Mouse (Mus musculus) hindbrain, embryonic 15.5 days (tissue): ENCODE data around the gene Ntm. TPM values are rescaled to one million over a fixed set of nuclear protein-coding genes. Genes with fewer than 3 reads are reported as not detected.

Source experiments
- ATAC-seq: fragments of 200-750 bp; cut with Nextera tagmentation; 2 replicates; pipeline ENCODE4 v1.8.0; 2017; ENCODE audit warnings: low read depth, moderate number of reproducible peaks, moderate TSS enrichment; ENCODE audit not compliant: low FRiP score
- H3K27ac ChIP-seq: fragments of 300-500 bp; sonication (generic); replicated peaks from 2 replicates; pipeline ENCODE4 v1.5.1; 2015; ENCODE audit warnings: mild to moderate bottlenecking, inconsistent platforms
- H3K27me3 ChIP-seq: fragments of 300-500 bp; sonication (generic); 2 replicates; pipeline ENCODE4 v1.6.1; 2015; ENCODE audit warnings: control low read depth, inconsistent platforms
- H3K36me3 ChIP-seq: fragments of 300-500 bp; sonication (generic); 2 replicates; pipeline ENCODE4 v1.6.1; 2015; ENCODE audit warnings: control low read depth, inconsistent platforms
- H3K4me1 ChIP-seq: fragments of 300-500 bp; sonication (generic); replicated peaks from 2 replicates; pipeline ENCODE4 v1.6.1; 2015; ENCODE audit warnings: control low read depth, inconsistent platforms
- H3K4me2 ChIP-seq: fragments of 300-500 bp; sonication (generic); 2 replicates; pipeline ENCODE4 v1.6.1; 2015; ENCODE audit warnings: moderate library complexity, mild to moderate bottlenecking, inconsistent platforms
- H3K4me3 ChIP-seq: fragments of 300-500 bp; sonication (generic); 2 replicates; pipeline ENCODE4 v1.5.1; 2015; ENCODE audit warnings: mild to moderate bottlenecking, inconsistent platforms
- H3K9ac ChIP-seq: fragments of 300-500 bp; sonication (generic); 2 replicates; pipeline ENCODE4 v1.6.1; 2015; ENCODE audit warnings: inconsistent platforms
- H3K9me3 ChIP-seq: fragments of 300-500 bp; sonication (generic); 2 replicates; pipeline ENCODE4 v1.6.1; 2016; ENCODE audit warnings: control low read depth, inconsistent platforms
- WGBS: fragments of 180-500 bp; shearing (Covaris S2); methylation state at CpG from one replicate; pipeline ENCODE4 v1.1.7; 2015; 5-methylcytosine and 5-hydroxymethylcytosine counted together
- polyA plus RNA-seq: library from polyadenylated mRNA; unstranded; fragments of >200 nt; fragmentation: Nextera tagmentation; extraction: Ambion mirVana; gene quantifications from 2 replicates; pipeline ENCODE4 v1.2.1, GENCODE M21; 2015

Gene Ntm
- polyA plus RNA-seq, 1 experiment from 2014 or later: 250 TPM

- Histone ChIP-seq H3K27me3 (no peaks in the 10 kb centered on the region), H3K4me2 (no peak overlapping the region), H3K9ac (no peak overlapping the region), H3K36me3 (no peaks in the 10 kb centered on the region), H3K27ac (peak overlapping the region; percentile 48), H3K9me3 (no peaks in the 10 kb centered on the region), H3K4me1 (peaks cover 48% of the 10 kb centered on the region), H3K4me3 (no peak overlapping the region)
- ATAC-seq: no peak
- 64% methylated on average over 6 of the region's 6 CpGs for WGBS
Measured at GRCm38 (mm10) chr9:29765990-29766980, 196.7 kb downstream of the Ntm start.

- Histone ChIP-seq H3K9me3 (no peaks in the 10 kb centered on the region), H3K4me2 (no peak overlapping the region), H3K4me3 (no peak overlapping the region), H3K27ac (no peak overlapping the region), H3K27me3 (no peaks in the 10 kb centered on the region), H3K4me1 (peaks cover 30% of the 10 kb centered on the region), H3K9ac (no peak overlapping the region), H3K36me3 (no peaks in the 10 kb centered on the region)
- no peak for ATAC-seq
- WGBS: 84% methylated on average over 4 of the region's 4 CpGs
Measured at GRCm38 (mm10) chr9:29763338-29763737, 199.6 kb downstream of the Ntm start.

- H3K4me3 ChIP-seq: no peak overlapping the region
- 26% methylated on average over 8 of the region's 8 CpGs for WGBS
- H3K36me3 ChIP-seq: no peaks in the 10 kb centered on the region
Measured at GRCm38 (mm10) chr9:29761952-29762586, 200.9 kb downstream of the Ntm start.

GRCm38 (mm10) chr9:29761511-29761910 lies 201.4 kb downstream of the Ntm start:
- Histone ChIP-seq H3K4me2 (no peak overlapping the region), H3K27me3 (no peaks in the 10 kb centered on the region), H3K9me3 (no peaks in the 10 kb centered on the region), H3K36me3 (no peaks in the 10 kb centered on the region), H3K4me1 (peaks cover 21% of the 10 kb centered on the region), H3K9ac (no peak overlapping the region), H3K4me3 (no peak overlapping the region), H3K27ac (0 out of 2 replicates have a peak overlapping the region, but pooled peaks have one; percentile 8)
- no peak for ATAC-seq
- WGBS: 57% methylated on average over 5 of the region's 5 CpGs

More at GRCm38 (mm10) chr9:29761952-29762586, 200.9 kb downstream of the Ntm start:
- no peaks in the 10 kb centered on the region for H3K9me3 ChIP-seq
- no peak overlapping the region for H3K4me2 ChIP-seq
- 0 out of 2 replicates have a peak, but pooled peaks have one; percentile 57 for ATAC-seq
- no peak overlapping the region for H3K9ac ChIP-seq
- peaks cover 27% of the 10 kb centered on the region for H3K4me1 ChIP-seq
- H3K27ac ChIP-seq: 0 out of 2 replicates have a peak overlapping the region, but pooled peaks have one; percentile 8
- H3K27me3 ChIP-seq: no peaks in the 10 kb centered on the region

GRCm38 (mm10) chr9:29759940-29760339 lies 203.0 kb downstream of the Ntm start:
- no peak overlapping the region for H3K4me2 ChIP-seq
- no peaks in the 10 kb centered on the region for H3K9me3 ChIP-seq
- H3K4me3 ChIP-seq: no peak overlapping the region
- H3K9ac ChIP-seq: no peak overlapping the region
- no peaks in the 10 kb centered on the region for H3K27me3 ChIP-seq
- H3K27ac ChIP-seq: no peak overlapping the region
- no peak for ATAC-seq
- WGBS: 66% methylated on average over 3 of the region's 3 CpGs
- H3K36me3 ChIP-seq: no peaks in the 10 kb centered on the region
- H3K4me1 ChIP-seq: peaks cover 13% of the 10 kb centered on the region

- 93% methylated on average over 2 of the region's 2 CpGs for WGBS
- H3K9ac ChIP-seq: no peak overlapping the region
- H3K36me3 ChIP-seq: no peaks in the 10 kb centered on the region
- no peaks in the 10 kb centered on the region for H3K27me3 ChIP-seq
- H3K27ac ChIP-seq: no peak overlapping the region
- no peak overlapping the region for H3K4me2 ChIP-seq
- peaks cover 13% of the 10 kb centered on the region for H3K4me1 ChIP-seq
- no peak overlapping the region for H3K4me3 ChIP-seq
- no peak for ATAC-seq
- no peaks in the 10 kb centered on the region for H3K9me3 ChIP-seq
Measured at GRCm38 (mm10) chr9:29759060-29759459, 203.9 kb downstream of the Ntm start.

GRCm38 (mm10) chr9:29754374-29754773 lies 208.6 kb downstream of the Ntm start:
- Histone ChIP-seq H3K9ac (no peak overlapping the region), H3K36me3 (no peaks in the 10 kb centered on the region), H3K27ac (no peak overlapping the region), H3K4me1 (peaks cover 17% of the 10 kb centered on the region), H3K4me2 (no peak overlapping the region), H3K9me3 (no peaks in the 10 kb centered on the region), H3K4me3 (no peak overlapping the region), H3K27me3 (no peaks in the 10 kb centered on the region)
- no peak for ATAC-seq

GRCm38 (mm10) chr9:29751396-29751795 lies 211.5 kb downstream of the Ntm start:
- Histone ChIP-seq H3K36me3 (no peaks in the 10 kb centered on the region), H3K27ac (0 out of 2 replicates have a peak overlapping the region, but pooled peaks have one; percentile 17), H3K4me1 (peaks cover 17% of the 10 kb centered on the region), H3K9ac (no peak overlapping the region), H3K4me3 (no peak overlapping the region), H3K27me3 (no peaks in the 10 kb centered on the region), H3K4me2 (no peak overlapping the region), H3K9me3 (no peaks in the 10 kb centered on the region)
- 0 out of 2 replicates have a peak, but pooled peaks have one; percentile 11 for ATAC-seq
- 47% methylated on average over 1 of the region's 1 CpGs for WGBS

GRCm38 (mm10) chr9:29750371-29751014 lies 212.4 kb downstream of the Ntm start:
- peaks cover 17% of the 10 kb centered on the region for H3K4me1 ChIP-seq
- H3K9me3 ChIP-seq: no peaks in the 10 kb centered on the region
- H3K9ac ChIP-seq: peak overlapping the region; percentile 4; the same call in 1 of the 2 replicates
- H3K36me3 ChIP-seq: no peaks in the 10 kb centered on the region
- ATAC-seq: peak; percentile 27; the same call in 1 of the 2 replicates
- peak overlapping the region; percentile 47 for H3K4me2 ChIP-seq
- no peaks in the 10 kb centered on the region for H3K27me3 ChIP-seq
- WGBS: 11% methylated on average over 15 of the region's 15 CpGs
- peak overlapping the region; percentile 17 for H3K4me3 ChIP-seq
- peak overlapping the region; percentile 53 for H3K27ac ChIP-seq

- Histone ChIP-seq H3K4me3 (no peak overlapping the region), H3K9ac (no peak overlapping the region), H3K4me2 (no peak overlapping the region), H3K4me1 (peaks cover 17% of the 10 kb centered on the region), H3K27me3 (no peaks in the 10 kb centered on the region), H3K27ac (no peak overlapping the region), H3K36me3 (no peaks in the 10 kb centered on the region), H3K9me3 (no peaks in the 10 kb centered on the region)
- 89% methylated on average over 4 of the region's 4 CpGs for WGBS
- ATAC-seq: no peak
Measured at GRCm38 (mm10) chr9:29748070-29748469, 214.9 kb downstream of the Ntm start.

GRCm38 (mm10) chr9:29738835-29739526 lies 224.0 kb downstream of the Ntm start:
- no peak; the same call in 1 of the 2 replicates for ATAC-seq
- no peaks in the 10 kb centered on the region for H3K36me3 ChIP-seq
- H3K27me3 ChIP-seq: no peaks in the 10 kb centered on the region
- H3K4me2 ChIP-seq: no peak overlapping the region
- no peaks in the 10 kb centered on the region for H3K9me3 ChIP-seq
- no peak overlapping the region for H3K4me3 ChIP-seq
- H3K27ac ChIP-seq: no peak overlapping the region
- no peaks in the 10 kb centered on the region for H3K4me1 ChIP-seq
- WGBS: 61% methylated on average over 9 of the region's 9 CpGs
- no peak overlapping the region for H3K9ac ChIP-seq
